Mouse (Mus musculus) large intestine, adult 2 months (tissue): ENCODE measurements around the gene Bclaf1. TPM values are rescaled to one million over a fixed set of nuclear protein-coding genes. Genes with fewer than 3 reads are reported as not detected.

Experiments used
- DNase-seq: peaks from one replicate; pipeline ENCODE4 v3.0.0-alpha.2; 2012; ENCODE audit warnings: low read depth, low spot score
- whole genome bisulfite sequencing: fragments of 180-500 bp; shearing (Covaris S2); methylation state at CpG from one replicate; pipeline ENCODE4 v1.1.7; 2018; 5-methylcytosine and 5-hydroxymethylcytosine counted together
- polyA plus RNA-seq: library from polyadenylated mRNA; depleted of rRNA; stranded (reverse); fragments of >200 nt; gene quantifications from 2 replicates; pipeline ENCODE4 v1.2.3, GENCODE M21; 2012; rRNA removed

The Bclaf1 gene
- polyA plus RNA-seq = 10.3 and 18.4 TPM in 2 replicates

GRCm38 (mm10) chr10:20311918-20312735 lies at the start of gene Bclaf1:
TSS of gene Bclaf1 (plus strand) at chr10:20312469.
- WGBS = under 1% methylated on average over 84 of the region's 84 CpGs
- peak; percentile 99 for DNase-seq

- no peak for DNase-seq
- 87% methylated on average over 6 of the region's 6 CpGs for WGBS
These were observed 49.4 kb upstream of the Bclaf1 start for GRCm38 (mm10) chr10:20262896-20263295.

- 97% methylated on average over 7 of the region's 7 CpGs for WGBS
- no peak for DNase-seq
These were observed 47.8 kb upstream of the Bclaf1 start for GRCm38 (mm10) chr10:20264479-20264878.

GRCm38 (mm10) chr10:20267032-20267431 lies 45.2 kb upstream of the Bclaf1 start:
- 80% methylated on average over 10 of the region's 10 CpGs for WGBS
- no peak for DNase-seq

GRCm38 (mm10) chr10:20268945-20269344 lies 43.3 kb upstream of the Bclaf1 start:
- WGBS = 55% methylated on average over 7 of the region's 7 CpGs

GRCm38 (mm10) chr10:20272380-20272779 lies 39.9 kb upstream of the Bclaf1 start:
- WGBS = 90% methylated on average over 5 of the region's 5 CpGs
- no peak for DNase-seq

More at GRCm38 (mm10) chr10:20268945-20269344, 43.3 kb upstream of the Bclaf1 start:
- no peak for DNase-seq

GRCm38 (mm10) chr10:20273278-20273677 lies 39.0 kb upstream of the Bclaf1 start:
- 85% methylated on average over 15 of the region's 15 CpGs for WGBS
- no peak for DNase-seq

GRCm38 (mm10) chr10:20274022-20274421 lies 38.2 kb upstream of the Bclaf1 start:
- 83% methylated on average over 9 of the region's 9 CpGs for WGBS
- no peak for DNase-seq

GRCm38 (mm10) chr10:20281456-20281855 lies 30.8 kb upstream of the Bclaf1 start:
- 52% methylated on average over 2 of the region's 2 CpGs for WGBS
- DNase-seq = no peak

- no peak for DNase-seq
- 31% methylated on average over 10 of the region's 10 CpGs for WGBS
These were observed 26.8 kb upstream of the Bclaf1 start for GRCm38 (mm10) chr10:20285289-20285975.

GRCm38 (mm10) chr10:20285994-20286836 lies 26.1 kb upstream of the Bclaf1 start:
- no peak for DNase-seq

GRCm38 (mm10) chr10:20287369-20287768 lies 24.9 kb upstream of the Bclaf1 start:
- DNase-seq = no peak
- WGBS = 78% methylated on average over 6 of the region's 6 CpGs

More at GRCm38 (mm10) chr10:20285994-20286836, 26.1 kb upstream of the Bclaf1 start:
- 57% methylated on average over 15 of the region's 15 CpGs for WGBS

GRCm38 (mm10) chr10:20290467-20290883 lies 21.8 kb upstream of the Bclaf1 start:
- peak; percentile 67 for DNase-seq
- 9% methylated on average over 11 of the region's 11 CpGs for WGBS

GRCm38 (mm10) chr10:20295961-20296360 lies 16.3 kb upstream of the Bclaf1 start:
- DNase-seq = no peak
- 66% methylated on average over 5 of the region's 5 CpGs for WGBS

- 70% methylated on average over 3 of the region's 3 CpGs for whole genome bisulfite sequencing
- no peak for DNase-seq
These were observed 13.9 kb upstream of the Bclaf1 start for GRCm38 (mm10) chr10:20298152-20298920.

GRCm38 (mm10) chr10:20299114-20299513 lies 13.2 kb upstream of the Bclaf1 start:
- 73% methylated on average over 5 of the region's 5 CpGs for WGBS
- no peak for DNase-seq

- peak; percentile 62 for DNase-seq
- WGBS = 22% methylated on average over 11 of the region's 11 CpGs
These were observed 1.1 kb upstream of the Bclaf1 start for GRCm38 (mm10) chr10:20310969-20311769.

- WGBS = under 1% methylated on average over 54 of the region's 54 CpGs
- peak; percentile 65 for DNase-seq
These were observed 550 bp downstream of the Bclaf1 start for GRCm38 (mm10) chr10:20312736-20313301.
